ENCODE assay signal across 23 mouse cellular contexts in genomic region chr5:36567627-36568026, GRCm38 (mm10). TPM values are rescaled to one million over a fixed set of nuclear protein-coding genes. Genes with fewer than 3 reads are reported as not detected.
A peak's percentile ranks its signal among the peaks of the same experiment; 100 is the strongest.
DNase-seq lines count a peak whose midpoint lies in the region; ATAC-seq and TF ChIP-seq lines count a peak whose summit lies in the region.
"Had no signal": no experiment of that assay in that cellular context is flagged by ENCODE, and none has a peak within 500 bp of the region (broad histone marks: within the 10 kb centered on the region; RNA-seq: fewer than 3 reads in every experiment).

No protein-coding gene starts in this region.

- H3K27ac ChIP-seq in liver, embryonic 13.5 days = peak overlapping the region; percentile 35
- peak overlapping the region; percentile 47; the same call in 1 of the 2 replicates for H3K27ac ChIP-seq in kidney, postnatal 0 days
- H3K27ac ChIP-seq in liver, embryonic 16.5 days (ENCODE audit: low read length) = 0 out of 2 replicates have a peak overlapping the region, but pooled peaks have one; percentile 31
- H3K27ac ChIP-seq: forebrain, embryonic 13.5 days; heart, embryonic 10.5 days; heart, embryonic 15.5 days; liver, embryonic 14.5 days; midbrain, embryonic 12.5 days; neural tube, embryonic 12.5 days had no signal

- H3K36me3 ChIP-seq in liver, embryonic 13.5 days = peaks cover 14% of the 10 kb centered on the region
- peaks cover 9% of the 10 kb centered on the region; the same call in 1 of the 2 replicates for H3K36me3 ChIP-seq in kidney, postnatal 0 days (ENCODE audit: insufficient read depth, low read length)
- H3K36me3 ChIP-seq in liver, embryonic 16.5 days (ENCODE audit: control insufficient read depth, insufficient read depth) = peaks cover 3% of the 10 kb centered on the region; the same call in 1 of the 2 replicates
- H3K36me3 ChIP-seq: heart, embryonic 15.5 days had no signal

- H3K27me3 ChIP-seq in liver, embryonic 13.5 days = no peaks in the 10 kb centered on the region
- no peaks in the 10 kb centered on the region for H3K27me3 ChIP-seq in kidney, postnatal 0 days (ENCODE audit: insufficient read depth, low read length)
- H3K27me3 ChIP-seq in liver, embryonic 16.5 days (ENCODE audit: control insufficient read depth, insufficient read depth, low read depth, low read length) = no peaks in the 10 kb centered on the region
- H3K27me3 ChIP-seq: forebrain, embryonic 13.5 days; heart, embryonic 15.5 days; megakaryocyte, embryonic 14.5 days; midbrain, embryonic 12.5 days; neural tube, embryonic 12.5 days had no signal

- intact Hi-C loops in left cerebral cortex, postnatal 14 days (cut with DNase I) = no loop called here

- no peak for ATAC-seq in liver, embryonic 13.5 days (ENCODE audit: low read depth)
- ATAC-seq in kidney, postnatal 0 days (replicated peaks; ENCODE audit: low FRiP score, low read depth) = no peak; the same call in none of the 2 replicates
- 0 out of 2 replicates have a peak, but pooled peaks have one; percentile 7 for ATAC-seq in liver, embryonic 16.5 days (ENCODE audit: low read depth)
- ATAC-seq: activated CD4-positive, CD25-positive, alpha-beta regulatory T cell, adult 4 months; forebrain, embryonic 13.5 days had no signal

- WGBS in liver, embryonic 13.5 days (ENCODE audit: insufficient replicate concordance) = 47% methylated on average over 2 of the region's 2 CpGs
- 33% methylated on average over 2 of the region's 2 CpGs for WGBS in kidney, postnatal 0 days
- WGBS in liver, embryonic 16.5 days (ENCODE audit: insufficient replicate concordance) = 55% methylated on average over 2 of the region's 2 CpGs

- no peak overlapping the region for H3K9ac ChIP-seq in liver, embryonic 13.5 days
- H3K9ac ChIP-seq in kidney, postnatal 0 days (ENCODE audit: low read depth, low read length) = no peak overlapping the region
- no peak overlapping the region for H3K9ac ChIP-seq in liver, embryonic 16.5 days (ENCODE audit: low read depth, low read length)
- H3K9ac ChIP-seq: forebrain, embryonic 13.5 days; heart, embryonic 15.5 days; liver, embryonic 14.5 days; midbrain, embryonic 12.5 days; neural tube, embryonic 12.5 days had no signal

- no peak for TF ChIP-seq CTCF in kidney, postnatal 0 days (IDR thresholded peaks at IDR 0.05; ENCODE audit: low read depth)

- no peak overlapping the region for H3K4me3 ChIP-seq in liver, embryonic 13.5 days (replicated peaks)
- H3K4me3 ChIP-seq in kidney, postnatal 0 days (replicated peaks; ENCODE audit: low read depth, low read length) = no peak overlapping the region
- H3K4me3 ChIP-seq in liver, embryonic 16.5 days (ENCODE audit: low read depth, low read length) = no peak overlapping the region
- H3K4me3 ChIP-seq: forebrain, embryonic 13.5 days; heart, embryonic 10.5 days; heart, embryonic 15.5 days; megakaryocyte, embryonic 14.5 days; midbrain, embryonic 12.5 days; myocyte; neural tube, embryonic 12.5 days had no signal

- H3K4me1 ChIP-seq in liver, embryonic 13.5 days (replicated peaks) = peaks cover 76% of the 10 kb centered on the region
- H3K4me1 ChIP-seq in kidney, postnatal 0 days (replicated peaks; ENCODE audit: insufficient read depth, low read length) = peaks cover 13% of the 10 kb centered on the region
- H3K4me1 ChIP-seq in liver, embryonic 16.5 days (ENCODE audit: control insufficient read depth, low read depth, low read length) = peaks cover 27% of the 10 kb centered on the region
- H3K4me1 ChIP-seq: midbrain, embryonic 12.5 days had no signal

- H3K4me2 ChIP-seq in liver, embryonic 13.5 days = no peak overlapping the region
- H3K4me2 ChIP-seq in kidney, postnatal 0 days (ENCODE audit: low read length) = no peak overlapping the region
- no peak overlapping the region for H3K4me2 ChIP-seq in liver, embryonic 16.5 days (ENCODE audit: low read depth, low read length)
- H3K4me2 ChIP-seq: forebrain, embryonic 13.5 days; heart, embryonic 15.5 days; midbrain, embryonic 12.5 days; neural tube, embryonic 12.5 days had no signal

- peak; percentile 42 for DNase-seq in kidney, adult 18-20 months
- no peak for DNase-seq in kidney, adult 8-10 months
- DNase-seq in liver, embryonic 13.5 days = no peak
- DNase-seq in liver = no peak
- no peak for DNase-seq in kidney, postnatal 0 days (ENCODE audit: low spot score)
- DNase-seq in left cerebral cortex, postnatal 14 days (ENCODE audit: low spot score in 2 of 2) = no peak
- DNase-seq: cerebellum, adult 9-10 months; cerebellum, postnatal 36 days; heart, adult 11 months; layer of hippocampus, adult 9-11 months; right cerebral cortex, adult 18-20 months; spleen, adult 18-20 months; thymus, postnatal 4 days had no signal

- no peaks in the 10 kb centered on the region for H3K9me3 ChIP-seq in liver, embryonic 13.5 days (replicated peaks)
- no peaks in the 10 kb centered on the region for H3K9me3 ChIP-seq in kidney, postnatal 0 days (replicated peaks; ENCODE audit: low read length)
- H3K9me3 ChIP-seq in liver, embryonic 16.5 days (replicated peaks; ENCODE audit: control insufficient read depth, low read length) = no peaks in the 10 kb centered on the region
- H3K9me3 ChIP-seq: forebrain, embryonic 13.5 days; heart, embryonic 10.5 days; heart, embryonic 15.5 days; midbrain, embryonic 12.5 days; neural tube, embryonic 12.5 days had no signal

RNA-seq across cellular contexts. Expression of gene Tbc1d14, which starts 25.4 kb away (rescaled TPM):
- polyA plus RNA-seq in liver, embryonic 13.5 days (2015; fragmentation: Nextera tagmentation; extraction: Ambion mirVana) = 9.4 and 10.9 TPM in 2 replicates
- polyA plus RNA-seq in kidney, postnatal 0 days (2015; fragmentation: Nextera tagmentation; extraction: Ambion mirVana) = 39.7 and 41.6 TPM in 2 replicates
- 8.1 and 9.3 TPM in 2 replicates for polyA plus RNA-seq in liver, embryonic 16.5 days (2015; fragmentation: Nextera tagmentation; extraction: Ambion mirVana)
- total RNA-seq in left cerebral cortex, postnatal 14 days (2021) = 10 to 100 TPM; 77.9 to 82.0 TPM
